10 mouse cellular contexts compared by ENCODE assay signal in the genomic region with DNA sequence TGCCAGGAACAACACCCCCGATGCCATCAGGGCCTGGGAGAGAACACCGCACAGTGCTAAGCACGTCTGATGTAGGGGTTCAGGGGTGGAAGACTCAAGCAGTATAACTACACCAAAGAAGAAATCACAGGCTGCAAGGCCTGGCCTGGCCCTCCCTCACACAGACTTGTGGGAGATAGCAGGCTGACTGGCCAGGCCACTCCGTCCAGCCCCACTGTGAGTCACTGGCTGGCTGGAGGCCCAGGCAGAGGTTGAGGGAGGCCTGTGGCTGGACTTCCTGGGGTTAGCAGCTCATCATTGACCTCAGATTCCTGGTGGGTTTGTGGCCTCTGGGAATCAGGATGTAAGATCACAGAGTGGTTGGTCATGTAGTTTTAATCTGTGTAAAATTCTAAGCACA. TPM values are rescaled to one million over a fixed set of nuclear protein-coding genes. Genes with fewer than 3 reads are reported as not detected.
DNase-seq lines count a peak whose midpoint lies in the region; ATAC-seq and TF ChIP-seq lines count a peak whose summit lies in the region.
"Had no signal": no experiment of that assay in that cellular context is flagged by ENCODE, and none has a peak within 500 bp of the region (broad histone marks: within the 10 kb centered on the region; RNA-seq: fewer than 3 reads in every experiment).

No protein-coding gene starts in this region.

- no peak for TF ChIP-seq CTCF in hindbrain, postnatal 0 days (IDR thresholded peaks at IDR 0.05; ENCODE audit: low read depth)

- H3K9ac ChIP-seq in hindbrain, postnatal 0 days (replicated peaks; ENCODE audit: low read length) = no peak overlapping the region
- no peak overlapping the region for H3K9ac ChIP-seq in hindbrain, embryonic 14.5 days
- H3K9ac ChIP-seq in heart, embryonic 13.5 days = peak overlapping the region; percentile 68
- H3K9ac ChIP-seq in stomach, embryonic 14.5 days (replicated peaks; ENCODE audit: low read depth, low read length) = no peak overlapping the region
- H3K9ac ChIP-seq: embryonic facial prominence, embryonic 12.5 days had no signal

- H3K27ac ChIP-seq in hindbrain, postnatal 0 days = no peak overlapping the region
- H3K27ac ChIP-seq in hindbrain, embryonic 14.5 days = no peak overlapping the region
- H3K27ac ChIP-seq in heart, embryonic 13.5 days (replicated peaks) = peak overlapping the region; percentile 79
- peak overlapping the region; percentile 10; the same call in 1 of the 2 replicates for H3K27ac ChIP-seq in stomach, embryonic 14.5 days (ENCODE audit: low read length)
- H3K27ac ChIP-seq: embryonic facial prominence, embryonic 12.5 days; macrophage had no signal

- no peak overlapping the region for H3K4me3 ChIP-seq in hindbrain, postnatal 0 days (ENCODE audit: low read length)
- H3K4me3 ChIP-seq in hindbrain, embryonic 14.5 days (replicated peaks; ENCODE audit: low read length) = no peak overlapping the region
- H3K4me3 ChIP-seq in heart, embryonic 13.5 days = no peak overlapping the region
- H3K4me3 ChIP-seq in stomach, embryonic 14.5 days (ENCODE audit: low read depth, low read length) = no peak overlapping the region
- H3K4me3 ChIP-seq: embryonic facial prominence, embryonic 12.5 days had no signal

- H3K4me1 ChIP-seq in hindbrain, postnatal 0 days (ENCODE audit: insufficient read depth, low read length) = peaks cover 30% of the 10 kb centered on the region
- peaks cover 10% of the 10 kb centered on the region for H3K4me1 ChIP-seq in hindbrain, embryonic 14.5 days (replicated peaks; ENCODE audit: control insufficient read depth, insufficient read depth, low read length)
- peaks cover 26% of the 10 kb centered on the region for H3K4me1 ChIP-seq in heart, embryonic 13.5 days
- H3K4me1 ChIP-seq in stomach, embryonic 14.5 days (ENCODE audit: control insufficient read depth, insufficient read depth, low read length) = peaks cover 5% of the 10 kb centered on the region

- no peak for ATAC-seq in hindbrain, postnatal 0 days
- ATAC-seq in hindbrain, embryonic 14.5 days (ENCODE audit: low FRiP score) = no peak
- 0 out of 2 replicates have a peak, but pooled peaks have one; percentile 33 for ATAC-seq in heart, embryonic 13.5 days (ENCODE audit: extremely low read depth, insufficient number of reproducible peaks, low FRiP score, low TSS enrichment)
- peak; percentile 51; the same call in 1 of the 2 replicates for ATAC-seq in stomach, embryonic 14.5 days (ENCODE audit: insufficient number of reproducible peaks, insufficient read depth, low FRiP score, low read depth)

- H3K9me3 ChIP-seq in hindbrain, postnatal 0 days (ENCODE audit: low read length) = no peaks in the 10 kb centered on the region
- no peaks in the 10 kb centered on the region for H3K9me3 ChIP-seq in hindbrain, embryonic 14.5 days (ENCODE audit: control insufficient read depth, low read length)
- H3K9me3 ChIP-seq in heart, embryonic 13.5 days = no peaks in the 10 kb centered on the region
- no peaks in the 10 kb centered on the region for H3K9me3 ChIP-seq in stomach, embryonic 14.5 days (ENCODE audit: control insufficient read depth, low read depth, low read length)
- H3K9me3 ChIP-seq: embryonic facial prominence, embryonic 12.5 days had no signal

- DNase-seq in hindbrain, postnatal 0 days (ENCODE audit: low spot score) = peak; percentile 35
- DNase-seq in hindbrain, embryonic 14.5 days (ENCODE audit: low spot score) = no peak
- peak; percentile 80 for DNase-seq in brain, adult 2 months (ENCODE audit: low read depth, low spot score)
- peak; percentile 91 to 93 for DNase-seq in kidney, postnatal 4 days
- no peak for DNase-seq in thymus, postnatal 4 days
- DNase-seq in right cerebral cortex, adult 2 months (ENCODE audit: low spot score in 2 of 2) = no peak

- no peaks in the 10 kb centered on the region for H3K36me3 ChIP-seq in hindbrain, postnatal 0 days (ENCODE audit: insufficient read depth, low read length)
- no peaks in the 10 kb centered on the region for H3K36me3 ChIP-seq in hindbrain, embryonic 14.5 days (replicated peaks; ENCODE audit: control insufficient read depth, insufficient read depth)
- H3K36me3 ChIP-seq in heart, embryonic 13.5 days = no peaks in the 10 kb centered on the region
- H3K36me3 ChIP-seq in stomach, embryonic 14.5 days (ENCODE audit: control insufficient read depth, insufficient read depth, low read length) = no peaks in the 10 kb centered on the region
- H3K36me3 ChIP-seq: embryonic facial prominence, embryonic 12.5 days had no signal

- H3K27me3 ChIP-seq in hindbrain, postnatal 0 days (ENCODE audit: insufficient read depth, low read length) = no peaks in the 10 kb centered on the region
- no peaks in the 10 kb centered on the region for H3K27me3 ChIP-seq in hindbrain, embryonic 14.5 days (ENCODE audit: control insufficient read depth, insufficient read depth, low read length)
- no peaks in the 10 kb centered on the region for H3K27me3 ChIP-seq in heart, embryonic 13.5 days (replicated peaks)
- H3K27me3 ChIP-seq in stomach, embryonic 14.5 days (ENCODE audit: control insufficient read depth, insufficient read depth, low read length) = no peaks in the 10 kb centered on the region
- H3K27me3 ChIP-seq: embryonic facial prominence, embryonic 12.5 days had no signal

- no peak overlapping the region for H3K4me2 ChIP-seq in hindbrain, postnatal 0 days (ENCODE audit: low read depth, low read length)
- H3K4me2 ChIP-seq in hindbrain, embryonic 14.5 days (replicated peaks) = no peak overlapping the region
- no peak overlapping the region for H3K4me2 ChIP-seq in heart, embryonic 13.5 days
- H3K4me2 ChIP-seq in stomach, embryonic 14.5 days (replicated peaks; ENCODE audit: low read depth, low read length) = no peak overlapping the region
- H3K4me2 ChIP-seq: embryonic facial prominence, embryonic 12.5 days had no signal

- WGBS in hindbrain, postnatal 0 days = 70% methylated on average over 4 of the region's 4 CpGs
- WGBS in hindbrain, embryonic 14.5 days = 78% methylated on average over 4 of the region's 4 CpGs
- WGBS in heart, embryonic 13.5 days = 51% methylated on average over 4 of the region's 4 CpGs
- 68% methylated on average over 4 of the region's 4 CpGs for WGBS in stomach, embryonic 14.5 days

RNA-seq across cellular contexts. Expression of gene Eml1, which starts 22.9 kb away (rescaled TPM):
- 45.8 and 55.2 TPM in 2 replicates for total RNA-seq in hindbrain, postnatal 0 days (2014; rRNA removed)
- 41.2 and 42.1 TPM in 2 replicates for polyA plus RNA-seq in hindbrain, postnatal 0 days (2015; fragmentation: Nextera tagmentation; extraction: Ambion mirVana)
- 55.1 and 61.8 TPM in 2 replicates for polyA plus RNA-seq in hindbrain, embryonic 14.5 days (2014; fragmentation: Nextera tagmentation; extraction: Ambion mirVana)
- polyA plus RNA-seq in heart, embryonic 13.5 days (2015; fragmentation: Nextera tagmentation; extraction: Ambion mirVana) = 49.9 and 52.8 TPM in 2 replicates
- 68.6 and 75.8 TPM in 2 replicates for polyA plus RNA-seq in stomach, embryonic 14.5 days (2014; fragmentation: Nextera tagmentation; extraction: Ambion mirVana)
- polyA plus RNA-seq: macrophage had no signal

RNA-seq across cellular contexts. Expression of gene Cyp46a1, which starts 59.5 kb away (rescaled TPM):
- total RNA-seq in hindbrain, postnatal 0 days (2014; rRNA removed) = 36.3 and 39.8 TPM in 2 replicates
- 46.2 and 49.7 TPM in 2 replicates for polyA plus RNA-seq in hindbrain, postnatal 0 days (2015; fragmentation: Nextera tagmentation; extraction: Ambion mirVana)
- 22.7 and 23.5 TPM in 2 replicates for polyA plus RNA-seq in hindbrain, embryonic 14.5 days (2014; fragmentation: Nextera tagmentation; extraction: Ambion mirVana)
- polyA plus RNA-seq in heart, embryonic 13.5 days (2015; fragmentation: Nextera tagmentation; extraction: Ambion mirVana) = 6.4 and 6.5 TPM in 2 replicates
- 6.5 and 8.7 TPM in 2 replicates for polyA plus RNA-seq in stomach, embryonic 14.5 days (2014; fragmentation: Nextera tagmentation; extraction: Ambion mirVana)
- polyA plus RNA-seq: macrophage had no signal

Comparison
In these comparisons a context has a peak if more than half of its experiments do, and no peak if none do; other contexts are left out.
1. DNase-seq: peak in hindbrain, postnatal 0 days (single experiment), brain, adult 2 months (single experiment) and kidney, postnatal 4 days (2 of 2); none in hindbrain, embryonic 14.5 days (single experiment), thymus, postnatal 4 days (single experiment) and right cerebral cortex, adult 2 months (0 of 2).
2. ATAC-seq: peak in heart, embryonic 13.5 days (single experiment) and stomach, embryonic 14.5 days (single experiment); none in hindbrain, postnatal 0 days (single experiment) and hindbrain, embryonic 14.5 days (single experiment).
3. H3K27ac ChIP-seq: peak in heart, embryonic 13.5 days (single experiment) and stomach, embryonic 14.5 days (single experiment); none in hindbrain, postnatal 0 days (single experiment) and hindbrain, embryonic 14.5 days (single experiment).